Mouse (Mus musculus): ENCODE data around the gene Ccdc117.
"Not testable (repeated sequence)": the region's sequence is repeated elsewhere in the genome, so short reads cannot be mapped to it uniquely, and the experiment has no call there.

The Ccdc117 gene

DNA sequence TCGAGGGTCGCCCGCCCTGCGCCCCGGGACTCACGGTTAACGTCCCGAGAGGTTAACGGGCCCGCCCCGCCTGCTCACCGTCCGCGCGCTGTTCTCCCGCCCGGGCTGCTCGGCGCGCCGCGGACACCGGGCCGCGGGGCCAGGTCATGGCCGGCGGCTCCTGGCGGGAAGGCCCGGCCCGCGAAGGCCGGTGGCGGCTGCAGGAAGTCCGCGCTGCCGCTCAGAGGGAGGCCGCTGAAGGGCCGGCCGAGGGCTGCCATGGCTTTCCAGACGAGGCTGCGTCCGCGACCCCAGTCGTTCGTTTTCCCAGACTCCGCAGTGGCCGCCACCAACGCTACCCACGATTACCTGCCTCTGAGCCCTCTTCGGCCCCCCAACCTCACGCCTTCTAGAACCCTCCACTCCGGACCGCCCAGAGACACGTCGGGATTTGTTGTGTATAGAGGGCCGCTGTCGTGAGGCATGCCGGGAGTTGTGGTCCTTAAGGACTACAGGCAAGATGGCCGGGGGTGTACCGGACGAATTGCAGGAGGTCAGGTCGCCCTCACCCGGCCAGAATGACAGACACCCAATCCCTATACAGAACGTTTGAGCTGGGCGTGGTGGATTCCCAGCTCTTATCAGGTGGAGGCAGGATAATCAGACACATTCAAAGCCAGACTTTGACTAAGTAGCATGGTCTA, at the start of gene Ccdc117:
Gene Ccdc117, minus strand, starts transcription at position 389 of the 683 bp plus-strand sequence.
- peak; percentile 100 for DNase-seq

- DNase-seq, result peak; percentile 11
These were observed 33.1 kb upstream of the Ccdc117 start for GRCm38 (mm10) chr11:5575046-5575445.

GRCm38 (mm10) chr11:5573821-5574220, 31.8 kb upstream of the Ccdc117 start:
- DNase-seq, result no peak

DNA sequence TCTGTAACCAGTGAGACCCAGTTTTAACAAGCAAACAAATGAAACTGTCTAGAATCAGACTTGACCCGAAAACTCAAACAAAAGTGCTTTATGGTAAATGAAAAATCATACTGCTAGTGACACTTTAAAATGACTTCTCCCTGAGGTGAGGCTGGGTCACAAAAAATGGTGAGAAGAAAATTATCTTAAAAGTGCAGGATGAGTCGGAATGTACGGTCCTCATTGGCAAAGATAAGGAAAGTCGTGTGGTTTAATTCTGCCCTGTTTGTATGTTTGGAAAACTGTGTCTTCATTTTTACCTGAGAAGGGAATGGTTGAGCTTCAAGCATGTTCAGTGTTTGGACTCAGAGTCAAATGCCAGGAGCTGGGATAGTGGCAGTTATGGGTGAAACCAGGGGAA, 29.9 kb upstream of the Ccdc117 start:
- no peak for DNase-seq

- DNase-seq, result no peak
These were observed 27.5 kb upstream of the Ccdc117 start, which contains the start of gene Ankrd36 for GRCm38 (mm10) chr11:5569474-5569873. Gene Ankrd36 (plus strand): TSS chr11:5569684.

- DNase-seq, result peak; percentile 60
These were observed 26.1 kb upstream of the Ccdc117 start for GRCm38 (mm10) chr11:5568082-5568481.

- DNase-seq, result peak; percentile 55
These were observed 25.7 kb upstream of the Ccdc117 start for GRCm38 (mm10) chr11:5567654-5568053.

DNA sequence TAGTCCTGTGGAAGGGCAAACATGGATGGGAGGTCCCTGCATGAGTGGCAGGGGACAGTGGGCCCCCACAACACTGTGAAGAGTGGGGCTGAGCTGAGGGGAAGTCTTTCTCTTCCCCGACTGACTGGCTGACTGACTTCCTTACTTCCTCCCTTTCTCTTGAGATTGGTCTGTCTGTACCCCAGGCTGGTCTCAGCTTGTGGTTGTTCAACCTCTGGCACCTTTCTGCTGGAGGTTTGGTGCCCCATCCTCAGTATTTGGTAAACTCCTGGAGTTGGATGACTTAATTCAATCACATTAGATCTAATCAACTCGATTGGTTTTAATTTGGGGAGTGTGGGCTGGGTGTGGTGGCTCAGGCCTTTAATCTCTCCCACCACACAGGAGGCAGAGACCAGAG, 24.5 kb upstream of the Ccdc117 start:
- DNase-seq, result peak; percentile 74

DNA sequence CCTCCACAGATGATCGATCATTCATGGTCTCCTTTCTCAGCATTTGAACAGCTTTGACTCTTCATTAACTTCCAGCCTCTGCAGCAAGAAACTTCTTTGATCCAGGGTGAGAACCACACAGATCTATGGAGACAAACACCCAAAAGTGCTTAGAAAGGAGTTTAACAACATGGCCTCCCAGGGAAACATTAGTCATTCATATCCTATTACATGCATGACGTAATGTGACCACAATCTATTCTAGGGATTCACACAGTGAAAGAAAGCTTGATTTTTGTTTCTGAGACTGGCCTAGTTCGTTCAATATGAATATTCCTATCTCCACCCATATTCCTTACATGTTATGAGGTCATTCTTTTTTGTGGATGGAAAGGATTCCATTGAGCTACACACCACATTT, 23.6 kb upstream of the Ccdc117 start:
- no peak for DNase-seq

- DNase-seq, result peak; percentile 50
These were observed 21.9 kb upstream of the Ccdc117 start for GRCm38 (mm10) chr11:5563898-5564297.

DNA sequence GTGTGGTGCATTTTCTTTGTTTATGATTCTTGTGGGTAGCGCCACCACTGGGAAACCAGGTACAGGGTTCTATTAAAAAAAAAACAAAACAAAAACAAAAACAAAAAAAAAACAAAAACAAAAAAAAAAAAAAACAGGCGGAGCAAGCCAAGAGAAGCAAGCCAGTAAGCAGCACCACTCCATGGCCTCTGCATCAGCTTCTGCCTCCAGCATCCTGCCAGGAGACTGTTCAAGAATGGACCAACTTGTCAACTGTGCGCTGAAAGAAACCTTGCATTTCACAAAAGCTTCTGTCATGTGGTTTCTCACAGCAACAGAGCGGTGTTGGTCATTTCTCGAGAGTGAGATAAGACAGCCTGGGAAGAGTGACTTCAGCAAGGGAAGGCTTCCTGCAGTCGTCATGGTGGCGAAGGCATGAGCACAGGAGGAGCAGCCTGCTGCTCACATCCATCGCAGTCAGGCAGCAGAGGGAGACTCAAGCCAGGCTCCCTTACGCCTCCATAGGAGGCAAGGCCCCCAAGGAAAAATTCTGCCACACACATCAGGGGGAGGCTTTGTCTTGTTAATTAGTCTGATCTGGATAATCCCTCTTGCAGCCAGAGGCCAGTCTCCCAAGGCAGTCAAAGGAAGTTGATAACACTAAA, 20.8 kb upstream of the Ccdc117 start:
- DNase-seq, result peak; percentile 85

- DNase-seq, result peak; percentile 55
These were observed 18.3 kb upstream of the Ccdc117 start for GRCm38 (mm10) chr11:5560273-5560672.

- peak; percentile 51 for DNase-seq
These were observed 9.9 kb upstream of the Ccdc117 start for GRCm38 (mm10) chr11:5551931-5552330.

DNA sequence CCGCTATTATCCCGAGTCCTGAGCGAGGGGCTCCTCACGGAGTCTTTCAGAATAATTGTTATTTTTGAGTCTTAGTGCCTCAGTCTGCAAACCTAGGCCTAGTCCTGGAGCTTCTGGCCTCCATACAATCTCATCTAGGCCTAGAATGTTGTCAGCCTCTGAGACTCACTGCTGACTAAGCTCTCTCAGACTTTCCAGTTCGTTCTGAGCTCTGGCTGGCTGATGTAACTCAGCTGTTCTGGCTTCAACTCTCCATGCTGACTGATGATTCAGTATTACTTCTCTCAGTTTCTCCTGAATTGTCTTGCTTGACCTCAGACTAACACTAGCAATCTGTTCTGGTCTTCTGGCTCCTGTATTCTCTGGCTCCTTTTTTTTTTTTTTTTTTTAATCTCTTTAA, 9.4 kb upstream of the Ccdc117 start:
- DNase-seq, result no peak

- peak; percentile 50 for DNase-seq
These were observed 4.7 kb upstream of the Ccdc117 start for GRCm38 (mm10) chr11:5546693-5547092.

GRCm38 (mm10) chr11:5545457-5545856, 3.5 kb upstream of the Ccdc117 start:
- DNase-seq, result peak; percentile 76

DNA sequence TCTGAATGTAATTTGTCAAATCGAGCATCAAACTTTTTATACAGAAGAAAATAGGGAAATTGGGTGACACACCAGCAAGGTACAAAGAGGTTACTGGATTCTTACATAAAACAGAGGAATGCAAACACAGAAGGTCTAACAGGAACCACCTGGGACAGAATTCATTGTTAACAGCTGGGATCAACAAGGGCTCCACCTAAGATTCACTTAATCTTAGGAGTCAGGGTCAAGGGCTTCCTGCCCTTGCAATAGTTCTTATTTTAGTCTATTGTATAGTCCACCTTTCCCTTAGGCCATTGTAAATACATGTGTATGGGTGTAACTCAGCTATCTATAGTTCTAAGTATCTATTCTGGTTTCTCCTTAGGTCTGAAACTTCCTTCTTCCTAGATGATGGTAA, 2.7 kb upstream of the Ccdc117 start:
- not testable (repeated sequence) for DNase-seq

DNA sequence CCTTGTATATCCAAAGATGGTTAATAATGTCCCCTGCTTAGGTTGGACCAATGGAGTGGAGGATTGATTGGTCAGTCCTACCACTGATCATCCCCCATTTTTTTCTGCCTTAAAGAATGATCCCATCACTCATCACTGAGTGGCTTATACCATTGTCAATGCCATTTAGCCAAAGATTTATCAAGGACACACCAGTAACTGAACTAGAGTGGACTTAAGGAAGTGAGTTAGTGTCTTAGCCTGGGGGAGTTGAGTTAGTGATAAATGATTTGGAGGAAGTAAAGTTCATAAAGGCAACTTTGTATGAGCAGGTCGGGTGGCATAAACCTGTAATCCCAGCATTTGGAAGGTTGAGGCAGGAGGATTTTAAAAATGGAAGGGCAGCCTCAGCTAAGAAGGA, 1.3 kb upstream of the Ccdc117 start:
- DNase-seq, result peak; percentile 14

DNA sequence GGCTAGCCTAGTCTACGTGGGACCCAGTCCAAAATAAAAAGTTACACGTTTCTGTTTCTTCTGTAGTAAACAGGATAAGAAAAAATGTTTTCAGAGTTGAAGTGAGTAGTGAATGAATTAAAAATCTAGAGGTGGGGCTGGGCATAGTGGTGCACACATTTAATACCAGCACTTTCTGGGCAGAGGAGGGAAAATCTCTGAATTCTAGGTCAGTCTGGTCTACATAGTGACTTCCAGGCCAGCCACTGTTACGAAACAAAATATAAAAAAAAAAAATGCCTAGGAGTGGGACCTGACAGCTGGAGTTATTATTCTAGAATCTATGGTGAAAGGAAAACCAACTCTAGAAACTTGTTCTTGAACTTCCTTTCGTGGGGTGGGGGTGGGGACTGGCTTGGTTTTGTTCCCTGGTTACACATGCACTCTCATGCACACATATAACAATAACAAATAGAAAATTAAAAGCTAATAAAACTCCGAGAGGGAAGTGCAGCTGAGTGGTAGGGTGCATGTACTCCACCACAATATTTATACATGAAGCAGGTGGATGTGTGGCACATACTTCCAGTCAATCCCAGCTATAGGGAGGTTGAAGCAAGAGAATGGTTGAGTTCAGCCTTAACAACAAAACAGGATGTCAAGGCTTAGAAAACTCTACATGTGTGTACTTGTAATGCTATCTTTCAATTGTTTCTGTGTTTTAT, 647 bp upstream of the Ccdc117 start:
- peak; percentile 27 for DNase-seq

DNA sequence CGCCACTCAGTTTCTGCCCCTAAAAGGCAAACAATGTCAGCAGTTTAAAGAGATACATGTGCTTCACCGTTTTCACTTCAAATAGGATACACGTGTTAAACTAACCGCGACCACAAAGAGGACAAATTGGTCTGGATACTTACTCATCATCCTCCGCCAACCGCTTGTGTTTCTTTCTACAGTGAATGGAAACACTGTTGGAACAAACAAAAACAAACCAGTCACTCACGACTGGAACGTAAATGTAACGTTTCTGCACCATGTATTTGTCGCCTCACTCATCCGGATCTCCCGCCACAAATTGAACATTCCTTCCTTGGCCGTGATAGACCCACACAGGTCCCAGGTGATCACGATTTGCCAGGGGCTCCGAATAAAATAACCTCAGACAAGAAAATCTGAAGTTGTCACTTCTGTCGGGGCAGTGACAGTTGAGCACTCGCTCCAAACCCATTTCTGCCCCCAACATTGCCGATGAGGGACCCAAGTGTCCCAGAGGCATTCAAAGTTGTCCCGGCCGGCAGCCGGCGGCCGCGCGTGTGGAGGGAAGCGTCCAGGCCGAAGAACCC, 673 bp downstream of the Ccdc117 start:
- DNase-seq, result no peak

DNA sequence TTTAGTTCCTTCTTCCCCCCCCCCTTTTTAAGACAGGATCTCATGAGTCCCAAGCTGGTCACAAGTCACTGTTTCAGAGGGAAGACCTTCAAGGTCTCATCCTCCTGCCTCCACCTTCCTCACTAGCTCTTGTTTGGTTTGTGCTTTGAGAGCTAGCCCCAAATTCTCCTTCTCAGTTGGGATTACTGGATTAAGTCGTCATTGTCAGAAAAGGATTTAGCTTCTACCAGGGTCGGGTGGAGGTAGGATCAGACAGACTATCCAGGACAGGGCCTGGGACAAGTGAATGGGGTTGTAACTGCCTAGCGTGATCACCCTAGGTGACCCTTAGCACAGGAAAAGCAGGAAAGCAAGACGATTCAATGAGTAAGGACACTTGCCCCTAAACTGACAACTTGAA, 1.7 kb downstream of the Ccdc117 start:
- DNase-seq, result peak; percentile 74

DNA sequence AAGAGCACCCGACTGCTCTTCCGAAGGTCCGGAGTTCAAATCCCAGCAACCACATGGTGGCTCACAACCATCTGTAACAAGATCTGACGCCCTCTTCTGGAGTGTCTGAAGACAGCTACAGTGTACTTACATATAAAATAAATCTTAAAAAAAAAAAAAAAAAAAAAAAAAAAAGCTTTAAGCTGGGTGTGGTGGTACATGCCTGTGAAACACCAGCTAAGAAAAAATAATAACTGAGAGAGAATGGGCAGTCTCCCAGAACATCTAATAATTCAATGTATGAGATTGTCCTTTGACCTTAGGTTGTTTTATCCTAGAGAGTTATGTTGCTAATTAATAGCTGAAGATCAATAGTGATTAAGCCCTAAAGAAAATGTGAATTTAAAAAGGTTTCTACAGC, 4.5 kb downstream of the Ccdc117 start:
- not testable (repeated sequence) for DNase-seq

GRCm38 (mm10) chr11:5533108-5533507, 8.9 kb downstream of the Ccdc117 start:
- DNase-seq, result peak; percentile 93

- DNase-seq, result peak; percentile 70
These were observed 11.3 kb downstream of the Ccdc117 start for GRCm38 (mm10) chr11:5530717-5531116.
